Comparison of ENCODE assay signal across 28 mouse cellular contexts in the genomic region with DNA sequence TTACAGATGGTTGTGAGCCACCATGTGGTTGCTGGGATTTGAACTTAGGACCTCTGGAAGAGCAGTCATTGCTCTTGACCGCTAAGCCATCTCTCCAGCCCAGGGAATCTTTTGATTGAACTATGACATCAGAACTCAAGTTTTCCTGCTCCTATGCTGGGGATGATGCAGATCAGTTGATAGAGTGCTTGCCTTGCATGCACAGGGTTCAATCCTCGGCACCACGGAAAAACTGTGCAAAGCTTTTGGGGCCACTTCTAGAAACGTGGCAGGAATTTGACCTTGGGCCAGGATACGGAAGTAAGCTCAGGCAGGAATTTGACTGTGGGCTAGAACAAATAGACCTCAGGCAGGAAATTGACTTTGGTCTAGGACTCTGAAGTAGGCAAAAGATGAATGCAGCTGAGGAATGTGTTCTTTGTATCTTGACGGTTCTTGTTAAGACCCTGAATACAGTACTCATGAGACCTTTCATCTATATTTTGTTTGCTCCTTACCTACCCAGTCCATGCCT. TPM values are rescaled to one million over a fixed set of nuclear protein-coding genes. Genes with fewer than 3 reads are reported as not detected.
DNase-seq lines count a peak whose midpoint lies in the region; ATAC-seq and TF ChIP-seq lines count a peak whose summit lies in the region.
"Had no signal": no experiment of that assay in that cellular context is flagged by ENCODE, and none has a peak within 500 bp of the region (broad histone marks: within the 10 kb centered on the region; RNA-seq: fewer than 3 reads in every experiment).

No protein-coding gene starts in this region.

- no peak overlapping the region for H3K27ac ChIP-seq in lung, postnatal 0 days (ENCODE audit: low read length)
- no peak overlapping the region for H3K27ac ChIP-seq in stomach, postnatal 0 days (replicated peaks)
- H3K27ac ChIP-seq: embryonic facial prominence, embryonic 15.5 days; gastrocnemius, adult 2 months; heart, embryonic 15.5 days; hindbrain, embryonic 14.5 days; intestine, embryonic 15.5 days; limb, embryonic 12.5 days; neural tube, embryonic 15.5 days had no signal

- no peak overlapping the region for H3K4me2 ChIP-seq in lung, postnatal 0 days (replicated peaks; ENCODE audit: low read depth, low read length)
- H3K4me2 ChIP-seq in stomach, postnatal 0 days (replicated peaks; ENCODE audit: low read depth): no peak overlapping the region

- no peak for TF ChIP-seq CTCF in lung, postnatal 0 days (IDR thresholded peaks at IDR 0.05)
- TF ChIP-seq CTCF in stomach, postnatal 0 days (IDR thresholded peaks at IDR 0.05; ENCODE audit: low read depth): no peak

- peak; percentile 19 for DNase-seq in kidney, postnatal 10 days
- DNase-seq in kidney, adult 11 months: no peak
- peak; percentile 58 for DNase-seq in lung, postnatal 0 days (ENCODE audit: low spot score)
- no peak for DNase-seq in lung, postnatal 14 days
- DNase-seq in ZHBTc4 (ENCODE audit: low read depth, low spot score): peak; percentile 87
- DNase-seq in stomach, postnatal 0 days (ENCODE audit: low spot score): no peak
- DNase-seq in gastrocnemius, postnatal 4 days (ENCODE audit: low spot score in 2 of 2): no peak
- DNase-seq in ovary, postnatal 36 days (ENCODE audit: low spot score): no peak
- DNase-seq: adrenal gland, postnatal 14 days; cerebellum, adult 9-11 months; gastrocnemius, adult 2 months; heart, postnatal 36 days; liver, postnatal 0 days had no signal

- no peak overlapping the region for H3K4me3 ChIP-seq in lung, postnatal 0 days (ENCODE audit: low read depth, low read length)
- H3K4me3 ChIP-seq in stomach, postnatal 0 days (ENCODE audit: low read depth, low read length): no peak overlapping the region
- H3K4me3 ChIP-seq: gastrocnemius, adult 2 months had no signal

- no peaks in the 10 kb centered on the region for H3K36me3 ChIP-seq in lung, postnatal 0 days (ENCODE audit: insufficient read depth, low read length)
- no peaks in the 10 kb centered on the region for H3K36me3 ChIP-seq in stomach, postnatal 0 days (ENCODE audit: control insufficient read depth, insufficient read depth, low read length)
- H3K36me3 ChIP-seq: heart, embryonic 15.5 days; intestine, embryonic 15.5 days; limb, embryonic 12.5 days had no signal

- 0 out of 2 replicates have a peak, but pooled peaks cover 4% of the 10 kb centered on the region for H3K27me3 ChIP-seq in lung, postnatal 0 days (replicated peaks; ENCODE audit: insufficient read depth, low read length)
- H3K27me3 ChIP-seq in stomach, postnatal 0 days (ENCODE audit: control insufficient read depth, insufficient read depth, low read length): no peaks in the 10 kb centered on the region
- H3K27me3 ChIP-seq: CH12.LX had no signal

- no peak for ATAC-seq in lung, postnatal 0 days
- peak; percentile 15; the same call in 1 of the 2 replicates for ATAC-seq in stomach, postnatal 0 days (ENCODE audit: low FRiP score, low TSS enrichment)
- ATAC-seq: forebrain, embryonic 14.5 days; intestine, embryonic 15.5 days; liver, postnatal 0 days; midbrain, embryonic 16.5 days had no signal

- H3K9me3 ChIP-seq in lung, postnatal 0 days (ENCODE audit: low read length): no peaks in the 10 kb centered on the region
- H3K9me3 ChIP-seq in stomach, postnatal 0 days (ENCODE audit: control insufficient read depth, low read length): no peaks in the 10 kb centered on the region
- H3K9me3 ChIP-seq: embryonic facial prominence, embryonic 15.5 days; heart, embryonic 15.5 days; intestine, embryonic 15.5 days; limb, embryonic 12.5 days; neural tube, embryonic 15.5 days had no signal

- no peak for TF ChIP-seq EP300 in lung, postnatal 0 days (IDR thresholded peaks at IDR 0.05)
- TF ChIP-seq EP300 in stomach, postnatal 0 days (optimal IDR thresholded peaks at IDR 0.05): no peak

- WGBS in lung, postnatal 0 days: 22% methylated on average over 6 of the region's 6 CpGs
- WGBS in stomach, postnatal 0 days: 36% methylated on average over 6 of the region's 6 CpGs

- no peaks in the 10 kb centered on the region; the same call in 1 of the 2 replicates for H3K4me1 ChIP-seq in lung, postnatal 0 days (ENCODE audit: insufficient read depth, low read depth, low read length)
- no peaks in the 10 kb centered on the region for H3K4me1 ChIP-seq in stomach, postnatal 0 days (replicated peaks; ENCODE audit: control insufficient read depth, insufficient read depth)

- no peak overlapping the region for H3K9ac ChIP-seq in lung, postnatal 0 days (replicated peaks; ENCODE audit: low read depth)
- no peak overlapping the region for H3K9ac ChIP-seq in stomach, postnatal 0 days (ENCODE audit: low read length)
- H3K9ac ChIP-seq: embryonic facial prominence, embryonic 15.5 days; hindbrain, embryonic 14.5 days; intestine, embryonic 15.5 days; limb, embryonic 12.5 days; liver, postnatal 0 days; neural tube, embryonic 15.5 days had no signal

RNA-seq across cellular contexts. Expression of gene Rpp21, which starts 4.7 kb away (rescaled TPM):
- polyA plus RNA-seq in lung, postnatal 0 days (2015; fragmentation: Nextera tagmentation; extraction: Ambion mirVana): 129 and 146 TPM in 2 replicates
- 126 TPM in 2 replicates for polyA plus RNA-seq in stomach, postnatal 0 days (2015; fragmentation: Nextera tagmentation; extraction: Ambion mirVana)
- total RNA-seq in gastrocnemius, postnatal 4 days (2021): 10 to 100 TPM; 24.2 to 26.7 TPM

RNA-seq across cellular contexts. Expression of gene Trim39, which starts 18.9 kb away (rescaled TPM):
- 9.2 and 10.4 TPM in 2 replicates for polyA plus RNA-seq in lung, postnatal 0 days (2015; fragmentation: Nextera tagmentation; extraction: Ambion mirVana)
- polyA plus RNA-seq in stomach, postnatal 0 days (2015; fragmentation: Nextera tagmentation; extraction: Ambion mirVana): 6.2 and 6.5 TPM in 2 replicates
- total RNA-seq in gastrocnemius, postnatal 4 days (2021): 1 to 10 TPM; 6.2 to 9.9 TPM

RNA-seq across cellular contexts. Expression of gene H2-M10.2, which starts 33.1 kb away (rescaled TPM):
- not detected in 2 replicates for polyA plus RNA-seq in lung, postnatal 0 days (2015; fragmentation: Nextera tagmentation; extraction: Ambion mirVana)
- polyA plus RNA-seq in stomach, postnatal 0 days (2015; fragmentation: Nextera tagmentation; extraction: Ambion mirVana): not detected in 2 replicates
- total RNA-seq in gastrocnemius, postnatal 4 days (2021): not detected
- total RNA-seq: adrenal gland, postnatal 14 days; common myeloid progenitor, adult 5-6 weeks; gastrocnemius, adult 2 months; heart, postnatal 36 days; left cerebral cortex, postnatal 14 days; MEL had no signal
- polyA plus RNA-seq: embryonic facial prominence, embryonic 15.5 days; forebrain, embryonic 14.5 days; frontal cortex, adult 2 months; gonadal fat pad, adult 2 months; heart, embryonic 15.5 days; intestine, embryonic 15.5 days; limb, embryonic 12.5 days; liver, postnatal 0 days; small intestine, adult 2 months had no signal

Comparison
In these comparisons a context has a peak if more than half of its experiments do, and no peak if none do; other contexts are left out.
1. DNase-seq: peak in kidney, postnatal 10 days (single experiment), lung, postnatal 0 days (single experiment) and ZHBTc4 (single experiment); none in kidney, adult 11 months (single experiment), lung, postnatal 14 days (single experiment), stomach, postnatal 0 days (single experiment), gastrocnemius, postnatal 4 days (0 of 2) and ovary, postnatal 36 days (single experiment).